Mouse (Mus musculus) kidney, embryonic 14.5 days (tissue): Measurements from ENCODE around the gene Mgat5. TPM values are rescaled to one million over a fixed set of nuclear protein-coding genes. Genes with fewer than 3 reads are reported as not detected.
A peak's percentile ranks its signal among the peaks of the same experiment; 100 is the strongest.

Experiments used
- ATAC-seq: fragments of 200-750 bp; cut with Nextera tagmentation; 2 replicates; pipeline ENCODE4 v1.8.0; 2017; ENCODE audit warnings: moderate number of reproducible peaks, mild to moderate bottlenecking, moderate TSS enrichment, moderate library complexity; ENCODE audit not compliant: low FRiP score, low TSS enrichment
- H3K27ac ChIP-seq: fragments of 300-500 bp; sonication (generic); 2 replicates; pipeline ENCODE4 v1.5.1; 2014; ENCODE audit warnings: low read depth, mild to moderate bottlenecking, low read length, moderate library complexity, mixed read lengths
- H3K27me3 ChIP-seq: fragments of 300-500 bp; sonication (generic); 2 replicates; pipeline ENCODE4 v1.6.1; 2014; ENCODE audit warnings: mild to moderate bottlenecking, low read length; ENCODE audit not compliant: control insufficient read depth, insufficient read depth
- H3K36me3 ChIP-seq: fragments of 300-500 bp; sonication (generic); 2 replicates; pipeline ENCODE4 v1.6.1; 2014; ENCODE audit warnings: low read length, mixed read lengths; ENCODE audit not compliant: control insufficient read depth, insufficient read depth
- H3K4me1 ChIP-seq: fragments of 300-500 bp; sonication (generic); 2 replicates; pipeline ENCODE4 v1.6.1; 2014; ENCODE audit warnings: low read length, mixed read lengths; ENCODE audit not compliant: control insufficient read depth, insufficient read depth
- H3K4me2 ChIP-seq: fragments of 300-500 bp; sonication (generic); replicated peaks from 2 replicates; pipeline ENCODE4 v1.6.1; 2014; ENCODE audit warnings: low read depth, mild to moderate bottlenecking, low read length
- H3K4me3 ChIP-seq: fragments of 300-500 bp; sonication (generic); 2 replicates; pipeline ENCODE4 v1.5.1; 2014; ENCODE audit warnings: mild to moderate bottlenecking, low read length
- H3K9ac ChIP-seq: fragments of 300-500 bp; sonication (generic); 2 replicates; pipeline ENCODE4 v1.6.1; 2014; ENCODE audit warnings: low read depth, mild to moderate bottlenecking, low read length, moderate library complexity
- H3K9me3 ChIP-seq: fragments of 300-500 bp; sonication (generic); 2 replicates; pipeline ENCODE4 v1.6.1; 2016; ENCODE audit warnings: low read length; ENCODE audit not compliant: control insufficient read depth
- WGBS: fragments of 180-500 bp; shearing (Covaris S2); extraction: QIAGEN DNeasy Blood & Tissue Kit; methylation state at CpG from one replicate; pipeline ENCODE4 v1.1.7; 2014; 5-methylcytosine and 5-hydroxymethylcytosine counted together
- polyA plus RNA-seq: library from polyadenylated mRNA; unstranded; fragments of >200 nt; fragmentation: Nextera tagmentation; extraction: Ambion mirVana; gene quantifications from 2 replicates; pipeline ENCODE4 v1.2.1, GENCODE M21; 2014

Gene Mgat5
- polyA plus RNA-seq, 1 experiment from 2014 or later: 11.0 TPM

GRCm38 (mm10) chr1:127511362-127511761, 306.5 kb downstream of the Mgat5 start:
- Histone ChIP-seq H3K27ac (no peak overlapping the region), H3K9ac (no peak overlapping the region), H3K9me3 (peaks cover 8% of the 10 kb centered on the region; the same call in 1 of the 2 replicates), H3K4me1 (no peaks in the 10 kb centered on the region), H3K4me3 (no peak overlapping the region), H3K27me3 (no peaks in the 10 kb centered on the region), H3K4me2 (no peak overlapping the region), H3K36me3 (no peaks in the 10 kb centered on the region)
- 86% methylated on average over 6 of the region's 6 CpGs for WGBS
- ATAC-seq: no peak

GRCm38 (mm10) chr1:127512709-127513108, 307.9 kb downstream of the Mgat5 start:
- H3K4me3 ChIP-seq: no peak overlapping the region
- H3K9me3 ChIP-seq: peaks cover 8% of the 10 kb centered on the region; the same call in 1 of the 2 replicates
- H3K4me1 ChIP-seq: no peaks in the 10 kb centered on the region
- no peak overlapping the region for H3K27ac ChIP-seq
- H3K9ac ChIP-seq: no peak overlapping the region
- no peak overlapping the region for H3K4me2 ChIP-seq
- WGBS: 72% methylated on average over 6 of the region's 6 CpGs
- no peaks in the 10 kb centered on the region for H3K27me3 ChIP-seq
- ATAC-seq: no peak
- no peaks in the 10 kb centered on the region for H3K36me3 ChIP-seq

GRCm38 (mm10) chr1:127513140-127513539, 308.3 kb downstream of the Mgat5 start:
- Histone ChIP-seq H3K27me3 (no peaks in the 10 kb centered on the region), H3K4me1 (no peaks in the 10 kb centered on the region), H3K9me3 (peaks cover 8% of the 10 kb centered on the region; the same call in 1 of the 2 replicates), H3K27ac (no peak overlapping the region), H3K36me3 (no peaks in the 10 kb centered on the region), H3K4me2 (no peak overlapping the region), H3K4me3 (no peak overlapping the region), H3K9ac (no peak overlapping the region)
- no peak for ATAC-seq
- 78% methylated on average over 8 of the region's 8 CpGs for WGBS

GRCm38 (mm10) chr1:127513664-127514063, 308.8 kb downstream of the Mgat5 start:
- H3K27me3 ChIP-seq: no peaks in the 10 kb centered on the region
- H3K4me3 ChIP-seq: no peak overlapping the region
- H3K4me2 ChIP-seq: no peak overlapping the region
- no peak for ATAC-seq
- H3K9me3 ChIP-seq: peaks cover 8% of the 10 kb centered on the region; the same call in 1 of the 2 replicates
- no peaks in the 10 kb centered on the region for H3K4me1 ChIP-seq
- no peak overlapping the region for H3K9ac ChIP-seq
- H3K36me3 ChIP-seq: no peaks in the 10 kb centered on the region
- 91% methylated on average over 3 of the region's 3 CpGs for WGBS
- H3K27ac ChIP-seq: no peak overlapping the region

- WGBS: 73% methylated on average over 3 of the region's 3 CpGs
- H3K4me2 ChIP-seq: no peak overlapping the region
- ATAC-seq: no peak
- H3K36me3 ChIP-seq: no peaks in the 10 kb centered on the region
- H3K4me3 ChIP-seq: no peak overlapping the region
- H3K9ac ChIP-seq: no peak overlapping the region
- H3K4me1 ChIP-seq: no peaks in the 10 kb centered on the region
- H3K27ac ChIP-seq: no peak overlapping the region
- peaks cover 8% of the 10 kb centered on the region; the same call in 1 of the 2 replicates for H3K9me3 ChIP-seq
- H3K27me3 ChIP-seq: no peaks in the 10 kb centered on the region
Observed at GRCm38 (mm10) chr1:127514479-127514878, 309.7 kb downstream of the Mgat5 start.

- WGBS: 97% methylated on average over 10 of the region's 10 CpGs
- no peak overlapping the region for H3K4me2 ChIP-seq
- H3K9me3 ChIP-seq: peaks cover 8% of the 10 kb centered on the region; the same call in 1 of the 2 replicates
- no peak overlapping the region for H3K4me3 ChIP-seq
- H3K4me1 ChIP-seq: no peaks in the 10 kb centered on the region
- no peak for ATAC-seq
- H3K36me3 ChIP-seq: no peaks in the 10 kb centered on the region
- H3K27ac ChIP-seq: no peak overlapping the region
- no peak overlapping the region for H3K9ac ChIP-seq
- no peaks in the 10 kb centered on the region for H3K27me3 ChIP-seq
Observed at GRCm38 (mm10) chr1:127514888-127515287, 310.1 kb downstream of the Mgat5 start.

GRCm38 (mm10) chr1:127523364-127523763, 318.5 kb downstream of the Mgat5 start:
- Histone ChIP-seq H3K27ac (no peak overlapping the region), H3K4me2 (no peak overlapping the region), H3K4me1 (no peaks in the 10 kb centered on the region), H3K27me3 (no peaks in the 10 kb centered on the region), H3K9ac (no peak overlapping the region), H3K9me3 (no peaks in the 10 kb centered on the region), H3K4me3 (no peak overlapping the region), H3K36me3 (no peaks in the 10 kb centered on the region)
- 83% methylated on average over 8 of the region's 8 CpGs for WGBS
- ATAC-seq: no peak

- ATAC-seq: peak; percentile 94
- no peak overlapping the region for H3K4me3 ChIP-seq
- no peaks in the 10 kb centered on the region; the same call in none of the 2 replicates for H3K27me3 ChIP-seq
- 20% methylated on average over 14 of the region's 14 CpGs for WGBS
- no peak overlapping the region for H3K4me2 ChIP-seq
- no peaks in the 10 kb centered on the region for H3K9me3 ChIP-seq
- H3K36me3 ChIP-seq: no peaks in the 10 kb centered on the region
- H3K27ac ChIP-seq: no peak overlapping the region
- no peak overlapping the region for H3K9ac ChIP-seq
- peaks cover 18% of the 10 kb centered on the region; the same call in 1 of the 2 replicates for H3K4me1 ChIP-seq
Observed at GRCm38 (mm10) chr1:127530849-127531580, 326.2 kb downstream of the Mgat5 start.

- H3K4me1 ChIP-seq: peaks cover 18% of the 10 kb centered on the region; the same call in 1 of the 2 replicates
Observed at GRCm38 (mm10) chr1:127531723-127532122, 326.9 kb downstream of the Mgat5 start.

More at GRCm38 (mm10) chr1:127531723-127532122, 326.9 kb downstream of the Mgat5 start:
- no peaks in the 10 kb centered on the region for H3K9me3 ChIP-seq
- ATAC-seq: peak; percentile 21; the same call in 1 of the 2 replicates
- 57% methylated on average over 5 of the region's 5 CpGs for WGBS
- no peak overlapping the region for H3K9ac ChIP-seq
- no peak overlapping the region for H3K4me2 ChIP-seq
- H3K27ac ChIP-seq: no peak overlapping the region
- peaks cover 5% of the 10 kb centered on the region for H3K27me3 ChIP-seq
- no peak overlapping the region for H3K4me3 ChIP-seq
- no peaks in the 10 kb centered on the region for H3K36me3 ChIP-seq
